Mouse (Mus musculus): ENCODE results near the gene Prss40.

- no peak for TF ChIP-seq CTCF (conservative IDR thresholded peaks at IDR 0.05; ENCODE audit: low read length)
- no peak for TF ChIP-seq NANOG (IDR thresholded peaks at IDR 0.05; ENCODE audit: borderline replicate concordance, low read length)
- TF ChIP-seq POU5F1 (IDR thresholded peaks at IDR 0.05; ENCODE audit: borderline replicate concordance, low read length): no peak
Observed at GRCm38 (mm10) chr1:34587298-34588096, 26.8 kb upstream of the Prss40 start.
